Mouse (Mus musculus): ENCODE data around the gene Atn1. TPM values are rescaled to one million over a fixed set of nuclear protein-coding genes. Genes with fewer than 3 reads are reported as not detected.
A peak's percentile ranks its signal among the peaks of the same experiment; 100 is the strongest.

Atn1 gene
- polyA plus RNA-seq, 1 experiment from 2014 or later, result 9.6 TPM

- WGBS, result 41% methylated on average over 3 of the region's 3 CpGs
These were observed 53.6 kb downstream of the Atn1 start for GRCm38 (mm10) chr6:124702784-124703103.

DNA sequence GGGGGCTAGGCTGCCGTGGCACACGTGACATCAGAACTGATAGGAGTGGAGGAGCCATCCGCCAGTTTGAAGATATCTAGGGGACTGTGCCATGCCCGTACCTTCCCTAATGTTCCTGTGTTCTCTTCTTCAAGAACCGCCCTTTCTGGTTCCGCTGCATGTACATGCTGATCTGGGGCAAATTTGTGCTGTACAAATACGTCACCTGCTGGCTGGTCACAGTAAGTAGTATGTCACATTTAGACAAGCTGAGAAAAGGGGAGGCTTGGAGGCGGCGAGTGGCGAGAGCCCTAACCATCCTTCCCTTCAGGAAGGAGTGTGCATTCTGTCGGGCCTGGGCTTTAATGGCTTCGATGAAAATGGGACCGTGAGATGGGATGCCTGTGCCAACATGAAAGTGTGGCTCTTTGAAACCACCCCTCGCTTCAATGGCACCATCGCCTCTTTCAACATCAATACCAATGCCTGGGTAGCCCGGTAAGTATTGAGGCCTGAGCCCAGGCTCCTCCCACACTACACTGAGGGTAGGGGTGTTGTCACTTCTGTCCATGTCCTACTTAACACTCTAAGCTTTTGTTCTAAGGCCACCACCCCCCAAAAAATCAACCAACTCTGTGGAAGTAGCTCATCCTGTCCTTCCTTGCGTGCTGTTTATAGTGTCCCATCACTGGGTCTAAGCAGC lies 54.1 kb downstream of the Atn1 start:
- H3K4me3 ChIP-seq (ENCODE audit: low read depth, low read length), result no peak overlapping the region
- H3K9ac ChIP-seq (replicated peaks; ENCODE audit: low read depth), result no peak overlapping the region
- no peaks in the 10 kb centered on the region for H3K4me1 ChIP-seq (ENCODE audit: insufficient read depth, low read depth, low read length)
- no peak for ATAC-seq
- H3K27ac ChIP-seq (ENCODE audit: low read length), result no peak overlapping the region
- TF ChIP-seq EP300 (IDR thresholded peaks at IDR 0.05) (no peak), CTCF (IDR thresholded peaks at IDR 0.05) (peak; percentile 55)
- H3K9me3 ChIP-seq (ENCODE audit: low read length), result no peaks in the 10 kb centered on the region
- H3K27me3 ChIP-seq (replicated peaks; ENCODE audit: insufficient read depth, low read length), result no peaks in the 10 kb centered on the region
- no peak overlapping the region for H3K4me2 ChIP-seq (replicated peaks; ENCODE audit: low read depth, low read length)
- WGBS, result 92% methylated on average over 17 of the region's 17 CpGs
- peaks cover 36% of the 10 kb centered on the region for H3K36me3 ChIP-seq (ENCODE audit: insufficient read depth, low read length)
- no peak for DNase-seq (ENCODE audit: low spot score)

More at GRCm38 (mm10) chr6:124702784-124703103, 53.6 kb downstream of the Atn1 start:
- DNase-seq (ENCODE audit: low spot score) (peak; percentile 69), ATAC-seq (peak; percentile 55)
- TF ChIP-seq EP300 (IDR thresholded peaks at IDR 0.05), result no peak
- TF ChIP-seq CTCF (IDR thresholded peaks at IDR 0.05), result peak; percentile 92
- H3K27me3 ChIP-seq (replicated peaks; ENCODE audit: insufficient read depth, low read length), result no peaks in the 10 kb centered on the region
- peaks cover 36% of the 10 kb centered on the region for H3K36me3 ChIP-seq (ENCODE audit: insufficient read depth, low read length)
- no peak overlapping the region for H3K9ac ChIP-seq (replicated peaks; ENCODE audit: low read depth)
- H3K9me3 ChIP-seq (ENCODE audit: low read length), result no peaks in the 10 kb centered on the region
- H3K27ac ChIP-seq (ENCODE audit: low read length), result no peak overlapping the region
- no peak overlapping the region for H3K4me2 ChIP-seq (replicated peaks; ENCODE audit: low read depth, low read length)
- H3K4me1 ChIP-seq (ENCODE audit: insufficient read depth, low read depth, low read length), result no peaks in the 10 kb centered on the region
- no peak overlapping the region for H3K4me3 ChIP-seq (ENCODE audit: low read depth, low read length)

- WGBS, result 77% methylated on average over 8 of the region's 8 CpGs
- no peak overlapping the region for H3K4me2 ChIP-seq (replicated peaks; ENCODE audit: low read depth, low read length)
- DNase-seq (ENCODE audit: low spot score), result no peak
- ATAC-seq, result no peak
- H3K36me3 ChIP-seq (ENCODE audit: insufficient read depth, low read length), result peaks cover 36% of the 10 kb centered on the region
- TF ChIP-seq CTCF (IDR thresholded peaks at IDR 0.05) (peak; percentile 44), EP300 (IDR thresholded peaks at IDR 0.05) (no peak)
- no peaks in the 10 kb centered on the region for H3K27me3 ChIP-seq (replicated peaks; ENCODE audit: insufficient read depth, low read length)
- H3K27ac ChIP-seq (ENCODE audit: low read length), result no peak overlapping the region
- no peaks in the 10 kb centered on the region for H3K9me3 ChIP-seq (ENCODE audit: low read length)
- H3K4me3 ChIP-seq (ENCODE audit: low read depth, low read length), result no peak overlapping the region
- no peak overlapping the region for H3K9ac ChIP-seq (replicated peaks; ENCODE audit: low read depth)
- no peaks in the 10 kb centered on the region for H3K4me1 ChIP-seq (ENCODE audit: insufficient read depth, low read depth, low read length)
These were observed 55.0 kb downstream of the Atn1 start for GRCm38 (mm10) chr6:124701338-124701737.

GRCm38 (mm10) chr6:124699962-124700610 lies 56.2 kb downstream of the Atn1 start:
- DNase-seq (ENCODE audit: low spot score), result peak; percentile 88
- Histone ChIP-seq H3K9ac (replicated peaks; ENCODE audit: low read depth) (no peak overlapping the region), H3K36me3 (ENCODE audit: insufficient read depth, low read length) (peaks cover 36% of the 10 kb centered on the region), H3K4me3 (ENCODE audit: low read depth, low read length) (no peak overlapping the region), H3K27ac (ENCODE audit: low read length) (no peak overlapping the region; the same call in 1 of the 2 replicates), H3K4me2 (replicated peaks; ENCODE audit: low read depth, low read length) (no peak overlapping the region), H3K4me1 (ENCODE audit: insufficient read depth, low read depth, low read length) (no peaks in the 10 kb centered on the region), H3K9me3 (ENCODE audit: low read length) (no peaks in the 10 kb centered on the region), H3K27me3 (replicated peaks; ENCODE audit: insufficient read depth, low read length) (no peaks in the 10 kb centered on the region)
- 73% methylated on average over 11 of the region's 11 CpGs for WGBS
- peak; percentile 90 for ATAC-seq
- TF ChIP-seq CTCF (IDR thresholded peaks at IDR 0.05) (no peak), EP300 (IDR thresholded peaks at IDR 0.05) (no peak)

GRCm38 (mm10) chr6:124699366-124699765 lies 57.0 kb downstream of the Atn1 start:
- 87% methylated on average over 4 of the region's 4 CpGs for WGBS
- H3K27me3 ChIP-seq (replicated peaks; ENCODE audit: insufficient read depth, low read length), result no peaks in the 10 kb centered on the region

DNA sequence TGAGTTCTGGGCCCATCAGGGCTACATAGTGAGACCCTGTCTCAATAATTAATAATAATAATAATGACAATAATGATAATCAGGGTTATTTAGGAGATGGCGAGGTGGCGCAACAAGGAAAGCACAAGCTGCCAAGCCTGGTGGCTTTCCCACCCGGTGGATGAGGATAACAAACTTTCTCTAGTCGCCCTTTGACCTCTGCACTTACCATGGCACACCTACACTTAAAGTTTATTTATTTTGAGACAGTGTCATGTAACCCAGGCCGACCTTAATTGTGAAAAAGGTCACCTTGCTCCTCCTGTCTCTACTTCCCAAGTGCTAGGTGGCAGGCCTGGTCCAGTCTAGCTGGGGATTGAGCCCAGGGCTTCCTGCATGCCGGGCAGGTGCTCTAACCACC lies 57.6 kb downstream of the Atn1 start:
- H3K4me1 ChIP-seq (ENCODE audit: insufficient read depth, low read depth, low read length), result peaks cover 11% of the 10 kb centered on the region; the same call in 1 of the 2 replicates
- no peak overlapping the region for H3K9ac ChIP-seq (replicated peaks; ENCODE audit: low read depth)
- peaks cover 24% of the 10 kb centered on the region for H3K36me3 ChIP-seq (ENCODE audit: insufficient read depth, low read length)
- no peak for ATAC-seq
- no peak overlapping the region for H3K4me3 ChIP-seq (ENCODE audit: low read depth, low read length)
- no peaks in the 10 kb centered on the region for H3K27me3 ChIP-seq (replicated peaks; ENCODE audit: insufficient read depth, low read length)
- H3K4me2 ChIP-seq (replicated peaks; ENCODE audit: low read depth, low read length), result no peak overlapping the region
- no peaks in the 10 kb centered on the region for H3K9me3 ChIP-seq (ENCODE audit: low read length)
- TF ChIP-seq CTCF (IDR thresholded peaks at IDR 0.05) (no peak), EP300 (IDR thresholded peaks at IDR 0.05) (no peak)
- 64% methylated on average over 6 of the region's 6 CpGs for WGBS
- no peak for DNase-seq (ENCODE audit: low spot score)
- no peak overlapping the region for H3K27ac ChIP-seq (ENCODE audit: low read length)

More at GRCm38 (mm10) chr6:124699366-124699765, 57.0 kb downstream of the Atn1 start:
- Histone ChIP-seq H3K9me3 (ENCODE audit: low read length) (no peaks in the 10 kb centered on the region), H3K9ac (replicated peaks; ENCODE audit: low read depth) (no peak overlapping the region), H3K36me3 (ENCODE audit: insufficient read depth, low read length) (peaks cover 30% of the 10 kb centered on the region), H3K27ac (ENCODE audit: low read length) (no peak overlapping the region; the same call in 1 of the 2 replicates), H3K4me1 (ENCODE audit: insufficient read depth, low read depth, low read length) (peaks cover 5% of the 10 kb centered on the region; the same call in 1 of the 2 replicates), H3K4me3 (ENCODE audit: low read depth, low read length) (no peak overlapping the region), H3K4me2 (replicated peaks; ENCODE audit: low read depth, low read length) (no peak overlapping the region)
- ATAC-seq, result no peak
- no peak for TF ChIP-seq CTCF (IDR thresholded peaks at IDR 0.05)
- no peak for TF ChIP-seq EP300 (IDR thresholded peaks at IDR 0.05)
- no peak for DNase-seq (ENCODE audit: low spot score)
